Mouse (Mus musculus): ENCODE data around the gene Socs5. TPM values are rescaled to one million over a fixed set of nuclear protein-coding genes. Genes with fewer than 3 reads are reported as not detected.

Socs5 gene
- total and polyA plus RNA-seq, 2 experiments from 2014 or later = 13.0 to 21.3 TPM

DNA sequence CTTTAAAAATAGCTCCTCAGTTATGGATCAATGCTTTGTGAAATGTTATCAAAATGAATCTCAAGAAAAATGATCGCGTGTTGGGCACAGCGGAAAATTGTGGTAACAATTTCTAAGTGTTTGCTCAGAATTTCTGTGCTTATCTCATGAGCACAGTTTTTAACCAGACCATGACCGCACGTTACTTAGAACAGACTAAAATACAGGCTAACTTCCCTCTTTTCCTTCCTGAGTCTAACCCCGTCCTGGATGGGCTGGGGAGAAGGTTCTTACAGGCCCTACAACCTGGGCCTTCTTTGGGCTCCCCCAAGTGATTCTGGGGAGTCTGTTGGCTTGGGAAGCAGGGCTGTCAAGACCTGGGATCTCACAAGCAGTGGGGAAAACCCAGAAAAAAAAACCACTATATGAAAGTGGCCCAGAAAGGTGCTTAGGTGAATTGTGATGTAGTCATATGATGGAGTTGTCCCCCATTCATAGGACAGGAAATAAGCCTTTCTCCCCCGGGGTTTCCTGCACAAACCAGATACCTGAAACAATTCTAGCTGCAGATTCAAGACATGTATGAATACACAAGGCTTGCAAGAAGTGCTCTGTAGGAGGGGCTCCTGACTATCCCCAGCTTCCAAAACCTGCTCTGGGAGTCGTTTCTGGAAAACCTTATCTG lies 74.3 kb downstream of the Socs5 start:
- Histone ChIP-seq H3K27ac (ENCODE audit: low read depth, low read length) (no peak overlapping the region), H3K36me3 (ENCODE audit: insufficient read depth, low read length) (no peaks in the 10 kb centered on the region), H3K4me1 (ENCODE audit: insufficient read depth, low read length) (no peaks in the 10 kb centered on the region), H3K9ac (replicated peaks; ENCODE audit: low read length, poor library complexity, severe bottlenecking) (no peak overlapping the region), H3K4me3 (ENCODE audit: low read depth, low read length) (no peak overlapping the region), H3K27me3 (ENCODE audit: insufficient read depth, low read length) (no peaks in the 10 kb centered on the region), H3K4me2 (ENCODE audit: low read depth, low read length, poor library complexity, severe bottlenecking) (no peak overlapping the region), H3K9me3 (ENCODE audit: low read length) (no peaks in the 10 kb centered on the region)
- TF ChIP-seq CTCF (IDR thresholded peaks at IDR 0.05) = no peak
- no peak for ATAC-seq (ENCODE audit: low FRiP score)
- WGBS = 87% methylated on average over 8 of the region's 8 CpGs
- no peak for DNase-seq (ENCODE audit: low spot score)

DNA sequence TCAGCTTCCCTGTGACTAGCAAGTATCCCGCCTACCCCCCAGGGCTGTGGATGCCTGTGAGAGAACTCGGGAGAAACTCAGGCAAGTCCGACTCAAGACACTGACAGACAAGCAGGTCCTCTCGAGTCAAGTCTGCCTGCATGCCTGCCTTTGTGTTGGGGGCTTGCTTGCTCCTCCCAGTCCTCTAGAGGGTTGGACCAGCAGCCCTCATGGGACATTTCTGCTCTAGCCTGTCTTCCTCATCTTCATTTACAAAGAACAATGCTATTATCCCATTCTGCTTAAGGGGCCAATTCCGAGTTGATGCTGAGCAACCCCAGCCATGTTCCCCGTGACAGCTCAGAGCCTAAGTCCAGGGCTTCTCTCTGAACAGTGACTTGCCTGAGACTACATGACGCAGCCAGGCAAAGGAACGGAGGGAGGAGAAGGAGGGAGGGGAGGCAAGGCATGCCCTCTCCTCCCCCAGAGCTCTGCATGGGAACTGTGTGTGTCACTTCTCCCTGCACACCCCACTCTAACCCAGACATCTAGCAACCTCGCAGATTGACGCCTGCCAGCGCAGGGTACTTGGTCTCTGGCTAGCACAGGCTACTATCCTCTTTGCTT lies 78.1 kb downstream of the Socs5 start:
- Histone ChIP-seq H3K4me2 (ENCODE audit: low read depth, low read length, poor library complexity, severe bottlenecking) (no peak overlapping the region), H3K27me3 (ENCODE audit: insufficient read depth, low read length) (no peaks in the 10 kb centered on the region), H3K9ac (replicated peaks; ENCODE audit: low read length, poor library complexity, severe bottlenecking) (no peak overlapping the region), H3K27ac (ENCODE audit: low read depth, low read length) (no peak overlapping the region), H3K4me3 (ENCODE audit: low read depth, low read length) (no peak overlapping the region), H3K9me3 (ENCODE audit: low read length) (no peaks in the 10 kb centered on the region), H3K4me1 (ENCODE audit: insufficient read depth, low read length) (no peaks in the 10 kb centered on the region), H3K36me3 (ENCODE audit: insufficient read depth, low read length) (no peaks in the 10 kb centered on the region)
- ATAC-seq (ENCODE audit: low FRiP score) = no peak
- 33% methylated on average over 11 of the region's 11 CpGs for WGBS
- no peak for DNase-seq (ENCODE audit: low spot score)
- no peak for TF ChIP-seq CTCF (IDR thresholded peaks at IDR 0.05)

DNA sequence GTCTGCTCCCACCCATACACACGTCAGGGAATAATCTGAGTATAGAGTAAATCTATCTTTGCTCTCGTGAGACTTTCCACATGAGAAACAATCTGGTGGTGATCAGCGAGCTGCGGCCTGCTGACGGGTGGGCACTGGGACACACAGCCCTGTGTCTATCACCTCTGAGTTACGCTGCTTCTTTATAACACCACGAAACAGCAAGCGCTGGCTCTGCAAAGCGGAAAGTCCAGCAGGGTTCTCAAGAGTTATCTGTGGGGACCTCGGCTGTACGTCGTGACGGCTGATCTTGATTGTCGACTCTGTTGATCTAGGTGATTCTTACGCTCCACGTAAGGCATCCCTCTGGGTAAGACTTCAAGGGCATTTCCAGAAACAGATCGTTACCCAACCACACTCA lies 79.5 kb downstream of the Socs5 start:
- H3K27me3 ChIP-seq (ENCODE audit: insufficient read depth, low read length) = no peaks in the 10 kb centered on the region; the same call in 1 of the 2 replicates
- no peak for DNase-seq (ENCODE audit: low spot score)
- H3K9ac ChIP-seq (replicated peaks; ENCODE audit: low read length, poor library complexity, severe bottlenecking) = no peak overlapping the region
- no peaks in the 10 kb centered on the region for H3K36me3 ChIP-seq (ENCODE audit: insufficient read depth, low read length)
- H3K9me3 ChIP-seq (ENCODE audit: low read length) = no peaks in the 10 kb centered on the region
- H3K4me2 ChIP-seq (ENCODE audit: low read depth, low read length, poor library complexity, severe bottlenecking) = no peak overlapping the region
- WGBS = 63% methylated on average over 17 of the region's 17 CpGs
- no peak overlapping the region for H3K27ac ChIP-seq (ENCODE audit: low read depth, low read length)
- H3K4me1 ChIP-seq (ENCODE audit: insufficient read depth, low read length) = no peaks in the 10 kb centered on the region
- no peak overlapping the region for H3K4me3 ChIP-seq (ENCODE audit: low read depth, low read length)
- no peak for ATAC-seq (ENCODE audit: low FRiP score)
- TF ChIP-seq CTCF (IDR thresholded peaks at IDR 0.05) = no peak

Small RNA genes within 50 kb of the gene (microRNA-seq; reads per million reads assigned to microRNA genes)
- not detected for gene Gm22346 (ENCODE audit: borderline number of aligned reads)

Other genes with a start within 250 kb of the Socs5 start
- gene Tmem247, start 190.3 kb upstream of the Socs5 start, total RNA-seq (2014; rRNA removed) = not detected in 2 replicates
- gene Tmem247, start 190.3 kb upstream of the Socs5 start, polyA plus RNA-seq (2015; fragmentation: Nextera tagmentation; extraction: Ambion mirVana) = not detected in 2 replicates
- not detected in 2 replicates for gene Atp6v1e2, start 159.8 kb upstream of the Socs5 start, total RNA-seq (2014; rRNA removed)
- gene Atp6v1e2, start 159.8 kb upstream of the Socs5 start, polyA plus RNA-seq (2015; fragmentation: Nextera tagmentation; extraction: Ambion mirVana) = 0.33 TPM in 1 of 2 replicates, not detected in the other
- 23.1 and 26.3 TPM in 2 replicates for gene Rhoq, start 144.6 kb upstream of the Socs5 start, total RNA-seq (2014; rRNA removed)
- gene Rhoq, start 144.6 kb upstream of the Socs5 start, polyA plus RNA-seq (2015; fragmentation: Nextera tagmentation; extraction: Ambion mirVana) = 4.3 and 5.1 TPM in 2 replicates
- gene Pigf, start 82.3 kb upstream of the Socs5 start, total RNA-seq (2014; rRNA removed) = 21.6 and 22.0 TPM in 2 replicates
- gene Pigf, start 82.3 kb upstream of the Socs5 start, polyA plus RNA-seq (2015; fragmentation: Nextera tagmentation; extraction: Ambion mirVana) = 29.4 and 31.3 TPM in 2 replicates
- 51.4 and 51.6 TPM in 2 replicates for gene Cript, start 82.1 kb upstream of the Socs5 start, total RNA-seq (2014; rRNA removed)
- 194 and 199 TPM in 2 replicates for gene Cript, start 82.1 kb upstream of the Socs5 start, polyA plus RNA-seq (2015; fragmentation: Nextera tagmentation; extraction: Ambion mirVana)
- gene Mcfd2, start 158.3 kb downstream of the Socs5 start, total RNA-seq (2014; rRNA removed) = 27.8 and 38.0 TPM in 2 replicates
- gene Mcfd2, start 158.3 kb downstream of the Socs5 start, polyA plus RNA-seq (2015; fragmentation: Nextera tagmentation; extraction: Ambion mirVana) = 35.5 and 36.9 TPM in 2 replicates
- gene Ttc7, start 175.2 kb downstream of the Socs5 start, total RNA-seq (2014; rRNA removed) = 5.3 and 13.9 TPM in 2 replicates
- gene Ttc7, start 175.2 kb downstream of the Socs5 start, polyA plus RNA-seq (2015; fragmentation: Nextera tagmentation; extraction: Ambion mirVana) = 9.9 and 11.1 TPM in 2 replicates